Mouse (Mus musculus): ENCODE measurements around the gene Polr3b.

The Polr3b gene

DNA sequence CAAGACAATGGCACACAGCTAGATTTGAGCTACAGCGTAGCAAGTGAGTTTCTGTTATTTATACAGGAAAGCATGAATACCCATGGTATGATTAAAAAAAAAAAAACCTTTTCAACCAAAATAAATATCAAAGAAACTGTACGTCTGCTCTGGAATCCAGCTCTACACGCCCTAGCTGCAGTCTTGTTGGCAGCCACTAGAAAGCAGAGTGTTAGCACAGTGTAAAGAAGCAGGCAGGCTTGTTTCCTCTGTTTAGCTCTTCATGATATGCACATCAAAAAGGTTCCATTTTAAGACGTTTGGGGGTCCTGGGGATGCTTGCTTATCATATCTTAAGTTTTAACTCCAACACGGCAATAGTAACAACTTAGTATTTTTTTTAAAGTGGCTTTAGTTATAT is 89.8 kb downstream of the Polr3b start:
- no peak for DNase-seq

DNA sequence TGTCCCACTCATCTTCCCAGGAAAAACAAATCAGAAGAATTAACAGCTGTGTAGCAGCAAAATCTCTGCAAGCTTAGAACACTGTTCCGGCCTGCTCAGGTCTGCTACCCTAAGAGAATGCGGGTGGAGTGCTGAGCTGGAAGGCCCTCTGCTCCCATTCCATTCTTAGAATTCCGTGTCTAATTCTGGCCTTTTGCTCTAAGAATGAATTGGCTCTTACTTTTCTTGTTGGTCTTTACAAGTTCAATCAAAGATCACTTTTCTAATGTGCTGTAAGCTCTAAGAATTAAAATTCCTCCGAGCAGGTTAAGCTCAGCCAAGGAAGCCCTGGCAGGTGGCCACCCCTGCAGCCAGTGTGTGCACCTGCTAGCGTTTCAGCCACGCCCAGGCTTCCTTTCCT is 90.4 kb downstream of the Polr3b start:
- peak; percentile 20 to 31 for DNase-seq

DNA sequence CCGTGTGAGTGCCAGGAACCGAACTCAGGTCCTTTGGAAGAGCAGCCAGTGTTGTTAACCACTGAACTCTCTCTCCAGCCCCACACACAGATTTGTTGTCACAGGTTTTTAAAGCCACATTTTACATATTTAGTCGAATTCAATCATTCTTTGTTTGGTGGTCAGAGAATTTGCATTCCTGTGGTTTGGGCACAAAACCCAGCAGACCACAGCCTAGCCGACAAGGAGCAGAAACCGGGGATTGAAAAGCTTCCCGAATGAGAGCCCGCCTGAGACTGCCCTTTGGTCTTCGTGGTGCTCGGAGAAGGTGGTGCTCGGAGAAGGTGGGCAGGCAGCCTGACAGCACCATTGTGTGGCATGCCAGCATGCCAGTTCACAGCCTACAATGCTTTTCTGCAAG is 91.0 kb downstream of the Polr3b start:
- no peak for DNase-seq

DNA sequence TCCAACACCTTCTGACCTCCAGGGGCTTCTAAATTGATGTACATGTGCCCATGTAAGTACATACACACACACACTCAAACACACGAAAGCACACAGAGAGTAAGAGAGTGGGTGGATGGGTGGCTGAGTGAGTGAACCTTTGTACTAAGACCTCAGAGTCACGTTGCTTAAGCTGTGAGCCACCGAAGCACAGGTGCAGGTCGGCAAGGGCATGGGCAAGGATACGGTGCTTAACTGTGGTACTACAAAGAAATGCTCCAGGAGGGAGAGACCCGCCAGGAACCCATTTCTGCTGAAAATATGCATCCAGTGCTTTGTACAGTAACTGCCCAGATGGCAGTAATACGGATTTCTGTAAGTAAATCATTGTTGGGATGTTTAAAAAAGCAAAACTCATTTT is 93.5 kb downstream of the Polr3b start:
- DNase-seq: no peak

DNA sequence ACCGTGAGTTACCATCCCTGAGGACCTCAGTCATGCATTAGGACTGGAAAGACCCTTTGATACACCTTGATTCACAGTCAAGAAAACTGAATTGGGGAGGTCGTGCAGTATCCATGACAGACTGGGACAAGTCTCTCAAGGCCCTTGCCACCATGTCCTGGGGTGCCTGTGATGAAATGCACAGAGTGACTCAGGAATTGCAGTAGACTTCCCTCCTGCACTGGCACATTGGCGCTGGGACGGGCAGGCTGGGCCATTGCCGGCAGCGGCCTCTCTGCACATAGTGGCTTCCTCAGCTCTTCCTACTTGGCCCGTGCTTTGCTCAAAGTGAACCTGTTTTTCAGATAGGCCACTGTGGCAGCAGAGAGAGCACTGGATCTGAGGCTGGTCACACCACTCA is 94.5 kb downstream of the Polr3b start:
- no peak for DNase-seq

DNA sequence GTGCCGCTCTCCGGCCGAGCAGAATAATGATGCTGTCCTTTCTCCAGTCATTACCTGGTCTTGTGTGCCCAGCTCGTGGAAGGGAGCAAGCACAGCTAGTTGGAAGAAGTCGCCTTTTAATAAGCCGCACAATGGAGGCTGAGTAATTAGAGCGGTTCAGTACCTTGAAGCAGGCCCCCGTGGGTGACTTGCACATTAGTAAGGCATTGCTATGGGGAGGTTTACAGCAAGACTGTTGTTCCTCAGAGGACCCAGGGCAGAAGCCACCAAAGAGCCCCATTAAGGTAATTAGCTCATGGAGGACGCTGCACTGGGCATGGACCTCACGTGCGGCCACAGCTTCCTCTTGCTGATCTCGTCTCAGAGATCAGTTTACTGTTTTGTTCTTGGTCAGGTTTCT is 100.6 kb downstream of the Polr3b start:
- no peak for DNase-seq

DNA sequence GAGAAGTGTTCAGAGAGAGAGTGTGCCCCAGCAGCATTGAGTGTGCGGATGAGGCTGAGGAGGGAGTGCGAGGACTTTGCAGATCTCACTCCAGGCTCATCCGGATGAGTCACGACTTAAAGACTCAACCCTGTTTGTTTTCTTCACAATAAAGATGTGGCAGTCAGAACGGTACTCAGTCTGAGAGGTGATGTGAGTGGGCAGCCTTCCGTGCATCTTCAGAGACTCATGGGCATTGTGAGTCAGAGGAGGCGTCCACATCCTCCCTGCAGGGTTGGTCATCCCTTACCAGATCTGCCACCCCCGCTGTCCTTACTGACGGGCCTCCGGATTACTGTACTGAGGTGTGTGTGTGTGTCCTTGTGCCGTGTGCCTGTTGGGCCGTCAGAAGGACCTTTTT is 104.9 kb downstream of the Polr3b start:
- no peak for DNase-seq

DNA sequence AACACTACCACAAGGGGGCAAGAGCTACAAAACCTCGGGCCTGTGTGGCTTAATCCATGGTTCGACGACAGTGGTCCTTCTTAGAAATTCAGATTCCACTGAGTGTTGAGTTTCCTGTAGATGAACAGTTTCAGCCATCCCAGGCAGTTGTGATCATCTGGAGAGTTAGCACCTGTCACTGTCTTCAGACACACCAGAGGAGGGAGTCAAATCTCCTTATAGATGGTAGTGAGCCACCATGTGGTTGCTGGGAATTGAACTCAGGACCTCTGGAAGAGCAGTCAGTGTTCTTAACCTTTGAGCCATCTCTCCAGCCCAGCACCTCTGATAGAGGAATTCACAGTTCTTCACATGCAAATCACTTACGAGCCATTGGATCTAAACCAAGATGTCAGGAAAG is 105.7 kb downstream of the Polr3b start:
- DNase-seq: no peak

DNA sequence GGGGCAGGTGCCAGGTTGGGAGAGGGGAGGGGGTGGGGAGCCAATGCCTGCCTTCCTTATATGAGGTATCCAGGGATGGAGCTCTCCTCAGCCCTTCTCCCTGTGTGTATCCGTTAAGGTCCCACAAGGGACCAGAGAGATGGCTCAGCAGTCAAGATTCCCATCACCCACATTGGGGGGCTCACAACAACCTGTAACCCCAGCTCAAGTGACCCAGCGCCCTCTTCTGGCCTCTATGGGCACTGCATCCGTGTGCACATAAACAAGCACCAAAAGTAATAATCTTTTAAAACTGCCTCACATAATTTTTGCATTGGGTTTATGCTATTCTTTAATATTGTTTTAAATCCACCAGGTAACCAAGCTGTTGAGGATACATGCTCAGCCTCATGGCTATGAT is 108.0 kb downstream of the Polr3b start:
- DNase-seq: no peak

DNA sequence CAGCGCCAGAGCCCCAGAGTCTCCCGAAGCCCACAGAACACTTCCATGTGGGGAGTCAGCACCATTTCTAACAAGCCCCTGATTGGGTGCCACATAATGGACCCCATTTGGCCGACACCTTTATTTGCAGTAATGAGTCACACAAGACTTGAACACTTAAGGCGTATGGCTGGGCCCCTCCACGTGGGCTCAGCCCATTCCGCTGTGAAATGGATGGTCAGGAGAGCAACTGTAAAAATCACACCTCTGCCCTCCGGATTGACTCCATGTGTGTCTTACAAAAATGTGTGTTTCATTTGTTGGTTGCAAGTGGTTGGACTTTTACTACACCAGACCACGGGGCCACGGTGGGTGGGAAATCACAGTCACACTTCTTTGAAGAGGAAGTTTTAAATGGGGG is 108.9 kb downstream of the Polr3b start:
- no peak for DNase-seq

DNA sequence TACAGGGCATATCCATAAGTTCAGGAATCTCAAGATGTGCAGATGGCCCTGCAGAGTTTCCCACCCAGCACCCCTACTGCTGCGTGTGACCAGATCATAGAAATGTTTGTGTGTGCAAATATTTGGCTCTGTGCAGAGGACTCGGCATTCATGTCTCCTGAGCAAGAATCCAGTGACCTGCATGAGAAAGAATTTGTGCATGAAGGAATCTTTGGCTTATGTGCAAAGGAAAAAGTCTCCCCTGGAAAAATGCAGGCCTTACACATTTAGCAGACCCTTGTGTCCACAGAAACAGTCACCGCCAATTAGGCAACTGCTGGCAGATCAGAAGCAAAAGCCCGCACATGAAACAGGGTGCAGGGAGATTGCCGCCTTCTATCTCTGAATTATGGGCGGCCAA is 111.4 kb downstream of the Polr3b start:
- no peak for DNase-seq

DNA sequence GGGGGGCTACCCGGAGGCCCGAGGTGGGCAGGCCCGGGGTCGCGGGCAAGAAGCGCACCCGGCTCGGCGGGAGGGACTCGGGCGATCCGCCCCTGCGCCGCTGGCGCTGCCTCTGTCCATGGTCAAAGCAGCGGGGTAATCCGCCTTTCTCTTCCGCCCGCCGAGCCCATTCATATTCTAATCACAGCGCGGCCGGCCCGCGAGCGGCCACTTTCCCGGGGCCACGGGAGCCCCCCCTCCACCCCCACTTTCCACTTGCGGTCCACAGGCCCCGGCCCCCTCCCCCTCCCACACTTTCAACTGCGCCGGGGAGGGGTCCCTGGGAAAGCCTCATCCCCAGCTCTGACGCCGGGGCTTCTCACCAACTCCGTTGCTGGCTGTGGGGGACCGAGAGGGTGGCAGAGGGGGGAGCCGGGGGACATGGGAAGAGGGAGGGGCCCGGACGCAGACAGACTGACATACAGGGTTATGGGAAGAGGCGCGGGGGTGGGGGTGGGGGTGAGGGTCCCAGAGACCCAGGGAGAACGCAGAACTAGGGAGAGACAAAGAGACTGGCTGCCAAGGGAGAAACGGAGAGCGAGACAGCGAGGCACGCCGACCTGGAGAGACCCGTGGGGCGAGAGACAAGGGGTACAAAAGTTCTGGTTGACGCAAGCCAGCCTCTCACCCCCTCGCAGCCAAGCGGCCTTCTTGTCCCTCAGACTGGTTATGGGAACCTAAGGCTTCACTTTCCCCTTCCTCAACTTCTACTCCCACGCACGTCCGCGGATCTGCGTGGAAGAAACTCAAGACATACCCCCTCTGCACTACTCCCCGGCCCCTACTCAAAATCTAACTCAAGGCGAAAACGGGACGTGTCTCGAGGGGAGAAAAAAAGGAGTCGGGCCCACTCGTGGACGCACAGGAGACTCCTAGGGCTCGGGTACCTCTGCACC is 133.0 kb downstream of the Polr3b start:
- DNase-seq: peak; percentile 41 to 60

DNA sequence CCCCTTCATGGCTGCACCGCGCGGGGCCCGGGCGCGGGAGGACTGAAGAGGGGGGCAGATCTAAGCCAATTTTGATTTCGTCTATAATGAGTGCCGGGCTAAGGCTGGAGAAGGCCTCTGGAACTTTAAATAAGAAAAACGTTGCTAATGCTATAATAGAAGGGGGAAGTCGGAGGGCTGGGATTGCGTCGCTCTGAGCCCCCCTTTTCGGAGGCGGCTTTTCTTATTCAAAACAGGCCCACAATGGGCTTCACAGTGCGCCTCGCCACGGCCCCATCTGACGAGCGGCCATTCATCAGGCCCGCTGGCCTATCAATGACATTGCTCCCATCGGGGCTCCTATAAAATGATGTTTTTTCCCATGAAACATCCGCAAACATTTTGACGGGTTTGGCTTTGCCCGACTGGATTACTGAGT is 133.7 kb downstream of the Polr3b start, which contains the start of gene Rfx4:
Rfx4 (plus strand) TSS at position 277 of the 418 bp plus-strand sequence.
- DNase-seq: peak; percentile 38 to 40

DNA sequence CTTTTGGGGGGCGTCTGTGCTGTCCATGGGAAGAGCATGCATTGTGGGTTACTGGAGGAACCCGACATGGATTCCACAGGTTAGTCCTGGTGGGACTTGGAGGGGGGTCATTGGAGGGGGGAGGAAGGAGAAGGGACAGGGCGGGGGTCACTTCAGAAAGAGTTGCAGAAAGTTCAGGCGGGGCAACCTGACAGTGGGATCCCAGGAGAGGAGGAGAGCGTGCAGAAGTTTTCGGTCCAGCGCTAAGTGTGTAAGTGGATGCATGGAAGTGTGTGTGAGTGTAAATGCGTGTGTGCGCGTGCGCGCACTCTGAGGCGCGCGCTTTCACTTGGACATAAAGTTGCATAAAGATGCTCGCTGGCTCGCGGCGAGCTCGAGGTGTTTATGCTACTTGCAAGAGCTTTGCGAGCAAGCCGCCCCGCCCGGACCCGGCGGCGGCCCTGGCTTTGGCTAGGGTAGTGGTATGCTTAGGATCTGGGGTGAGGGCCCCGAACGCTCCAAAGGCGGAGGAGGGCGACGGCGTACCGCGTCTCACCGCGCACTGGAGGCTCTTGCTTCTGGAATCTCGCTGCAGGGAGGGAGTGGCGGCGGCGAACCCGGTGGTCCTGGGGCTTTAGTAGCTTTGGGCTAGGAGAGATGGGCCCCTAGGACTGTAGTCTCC is 134.5 kb downstream of the Polr3b start:
- no peak for DNase-seq

DNA sequence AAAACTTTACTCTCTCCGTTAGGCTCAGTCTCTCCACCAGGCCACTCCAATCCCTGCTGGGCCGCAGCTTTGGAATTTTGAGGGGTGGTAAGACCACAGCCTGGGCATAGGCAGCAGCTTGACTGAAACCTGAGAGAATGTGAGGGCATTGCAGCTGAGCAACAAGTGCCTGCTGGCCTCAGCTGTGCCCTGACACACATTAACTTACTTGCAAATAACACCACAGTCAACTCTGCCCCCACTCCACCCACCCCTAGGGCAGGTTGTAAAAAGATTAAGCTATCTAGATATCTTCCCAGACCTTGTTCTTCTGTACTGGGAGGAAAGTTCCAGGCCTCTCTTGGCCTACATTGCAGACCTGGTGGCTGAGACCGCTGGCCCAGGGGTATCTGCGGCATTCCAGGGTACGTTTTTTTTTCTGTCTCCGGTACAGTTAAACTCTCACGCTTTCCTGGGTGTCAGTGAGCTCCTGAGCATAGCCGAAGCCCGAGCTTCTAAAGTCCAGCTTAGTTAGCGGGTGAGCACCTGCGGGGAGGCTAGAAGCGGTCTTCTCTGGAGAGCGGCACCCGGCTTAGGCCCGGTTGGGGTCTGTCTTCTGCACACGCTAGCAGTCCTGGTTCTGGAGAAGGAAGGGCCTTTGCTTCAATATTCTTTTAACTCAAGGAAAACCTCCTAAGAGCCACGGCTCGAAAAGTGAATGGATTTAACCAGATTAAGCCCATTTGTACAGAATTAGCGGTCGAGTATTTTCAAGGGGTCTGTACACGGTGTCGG is 135.5 kb downstream of the Polr3b start:
- no peak for DNase-seq

DNA sequence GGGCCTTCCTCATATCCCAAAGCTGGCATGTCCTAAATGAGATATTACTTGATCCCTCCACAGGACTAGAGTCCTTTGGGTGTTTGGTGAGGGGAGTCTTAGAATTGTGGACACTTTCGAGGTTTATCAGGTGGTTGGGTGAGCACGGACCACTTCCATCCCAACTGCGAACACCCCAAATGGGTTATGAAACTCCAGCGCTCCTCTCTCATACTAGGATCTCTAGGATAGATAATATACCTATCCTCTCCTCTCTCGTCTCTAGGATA is 136.0 kb downstream of the Polr3b start:
- DNase-seq: no peak

DNA sequence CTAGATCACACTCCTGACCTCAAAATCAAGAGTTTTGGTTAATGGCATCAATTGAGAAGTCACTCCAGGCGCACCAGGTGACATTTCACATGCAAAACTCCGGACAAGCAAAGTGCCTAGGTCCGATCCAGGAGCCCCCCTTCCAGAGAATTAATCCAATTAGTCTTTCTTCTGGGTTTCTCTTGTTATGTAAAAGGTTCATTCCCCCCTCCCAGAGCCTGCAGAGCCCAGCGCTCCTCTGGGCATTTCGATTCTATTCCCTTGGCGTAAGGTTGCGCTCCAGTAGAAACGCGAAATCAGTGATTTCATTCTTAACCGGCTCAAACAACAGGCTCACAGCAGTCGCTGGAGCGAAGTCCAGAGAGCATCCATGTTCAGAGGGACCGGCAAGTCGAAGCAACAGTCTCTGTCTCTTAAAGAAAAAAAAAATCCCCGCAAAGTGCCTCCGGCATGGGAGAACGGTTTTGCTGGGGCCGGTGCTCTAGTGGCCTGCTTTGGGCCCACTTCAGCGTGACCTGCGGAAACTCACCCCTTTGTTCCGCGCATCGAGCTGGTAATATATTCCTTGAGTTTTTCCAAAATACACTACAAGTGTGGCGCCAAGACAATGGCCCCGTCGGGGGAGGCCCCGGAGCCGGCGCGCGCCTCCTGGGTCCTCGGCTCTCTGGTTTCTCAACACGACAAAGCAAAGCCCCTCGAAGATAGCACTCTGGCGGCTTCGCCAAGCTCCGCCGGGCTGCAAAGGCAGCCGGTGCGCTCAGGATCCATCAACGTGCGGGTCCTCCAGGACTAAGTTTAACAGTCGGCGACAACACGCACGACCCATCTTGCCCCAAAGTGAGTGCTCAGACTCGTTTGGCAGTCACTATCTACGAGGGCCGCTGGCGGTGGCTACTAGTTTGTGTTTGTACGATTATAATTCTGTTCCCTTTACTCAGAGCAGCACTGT is 136.7 kb downstream of the Polr3b start:
- DNase-seq: no peak

DNA sequence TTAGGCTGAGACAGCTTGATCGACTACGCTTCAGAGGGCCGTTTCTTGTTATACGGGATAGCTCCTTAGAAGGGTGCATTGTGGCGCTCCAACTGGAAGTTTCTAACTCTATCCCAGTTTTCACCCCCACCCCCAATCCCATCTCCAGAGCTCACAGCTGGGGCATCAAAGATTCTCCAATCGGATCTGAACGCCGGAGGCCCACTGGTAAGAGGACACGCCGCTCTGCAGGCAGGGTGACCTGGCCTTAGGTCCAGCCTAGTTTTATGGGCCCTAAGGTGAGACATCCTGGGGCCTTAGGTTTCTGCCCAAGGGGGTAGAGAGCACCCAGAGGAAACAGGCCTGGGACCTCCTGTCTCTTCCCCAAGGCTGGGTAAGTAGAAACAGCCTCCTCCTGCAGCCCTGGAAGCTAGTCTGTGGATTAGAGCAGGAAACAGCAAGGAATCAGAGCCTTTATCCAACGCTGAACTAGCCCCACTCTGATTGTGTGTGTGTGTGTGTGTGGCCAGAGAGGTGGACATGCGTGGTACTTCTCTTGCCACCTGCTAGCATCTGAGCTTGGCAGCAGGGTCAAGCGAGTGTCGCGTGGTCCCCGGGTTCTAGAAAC is 137.5 kb downstream of the Polr3b start:
- DNase-seq: no peak

DNA sequence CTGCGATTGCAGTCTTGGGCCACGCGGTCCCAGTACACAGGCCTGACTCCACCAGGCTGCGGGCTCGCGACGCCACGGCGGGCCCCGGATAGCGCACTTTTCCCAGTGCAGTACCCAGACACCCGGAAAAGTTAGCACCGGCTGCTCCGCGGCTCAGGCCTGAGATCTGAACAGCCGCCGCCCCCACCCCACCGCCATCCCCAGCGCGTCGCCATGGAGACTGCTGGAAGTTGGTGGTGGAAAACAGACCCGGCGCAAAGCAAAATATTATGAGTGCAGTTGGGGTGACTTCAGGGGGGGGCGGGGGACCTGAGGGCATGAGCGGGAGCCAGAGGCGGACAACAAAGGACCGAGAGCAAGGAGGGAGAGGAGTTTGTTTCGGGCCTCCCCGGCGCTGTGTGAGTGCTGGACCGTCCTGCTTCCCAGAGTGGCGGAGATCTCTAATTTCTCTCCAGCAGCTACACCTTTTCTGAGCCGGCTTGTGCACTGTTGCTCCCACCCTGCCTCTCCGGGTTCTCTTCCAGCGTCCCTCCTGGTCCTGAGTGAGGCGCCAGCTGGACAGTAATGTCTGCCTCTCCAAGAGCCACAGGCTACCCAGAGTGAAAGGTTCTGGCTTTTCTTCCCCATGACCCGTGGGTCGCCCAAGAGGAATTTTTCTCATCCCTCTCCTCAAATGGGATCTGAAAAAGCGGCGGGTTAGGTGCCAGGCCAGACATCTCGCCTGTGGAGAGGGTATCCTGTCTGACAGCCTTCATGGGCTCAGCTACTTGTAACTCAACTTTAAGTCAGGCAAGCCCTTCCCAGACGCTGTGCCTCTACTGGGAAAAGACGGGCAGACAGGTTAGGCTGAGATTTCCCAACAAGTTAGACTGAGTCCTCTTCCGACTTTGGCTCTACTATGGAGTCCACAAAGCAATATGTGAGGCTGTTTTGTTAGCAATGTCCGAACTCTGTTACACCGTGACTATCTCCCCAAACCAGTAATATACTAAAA is 138.3 kb downstream of the Polr3b start:
- DNase-seq: peak; percentile 47 to 57

DNA sequence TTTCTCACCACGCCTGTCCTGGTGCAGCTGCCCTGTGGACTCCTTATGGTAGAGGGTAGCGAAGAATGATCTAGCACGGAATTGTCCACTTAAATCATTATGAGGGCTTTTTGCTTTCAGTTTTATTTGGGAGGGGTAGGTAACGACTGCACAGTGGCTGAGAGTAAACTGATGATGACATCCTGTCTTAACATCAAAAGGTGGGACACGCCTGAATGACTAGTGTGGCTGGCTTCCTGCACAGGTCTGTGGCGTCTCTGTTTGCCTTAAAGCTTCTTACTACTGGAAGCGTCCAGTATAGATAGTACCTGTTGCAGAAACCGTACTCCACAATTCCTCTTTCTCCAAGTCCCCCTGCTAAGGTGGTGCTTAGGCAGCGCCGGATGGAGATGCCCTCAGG is 146.7 kb downstream of the Polr3b start:
- DNase-seq: no peak

All from cerebellum, postnatal 10 days (tissue).